Mouse (Mus musculus): ENCODE data around the gene Slc4a1ap. TPM values are rescaled to one million over a fixed set of nuclear protein-coding genes. Genes with fewer than 3 reads are reported as not detected.
"Not testable (repeated sequence)": the region's sequence is repeated elsewhere in the genome, so short reads cannot be mapped to it uniquely, and the experiment has no call there.

The Slc4a1ap gene
- polyA plus RNA-seq, 1 experiment = 26.0 TPM

DNA sequence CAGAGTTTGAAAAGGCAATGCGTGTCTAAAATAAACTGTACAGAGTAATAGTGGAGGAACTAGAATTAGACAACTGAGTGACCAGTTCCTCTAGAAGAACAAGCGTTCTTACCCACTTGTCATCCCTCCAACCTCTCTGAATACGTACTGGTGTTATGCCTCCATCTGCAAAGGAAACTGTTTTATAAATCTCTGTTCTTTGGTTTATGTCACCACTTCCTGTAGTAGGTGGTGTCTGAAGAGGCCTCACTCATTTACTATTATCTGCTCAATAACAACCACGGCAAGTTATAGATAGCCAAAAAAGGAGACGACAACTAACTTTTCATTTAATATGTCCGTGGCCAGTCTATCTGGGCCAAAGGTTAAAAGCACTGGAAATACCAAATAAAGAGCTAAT, 6.2 kb upstream of the Slc4a1ap start:
- no peak for TF ChIP-seq CTCF (IDR thresholded peaks at IDR 0.05; ENCODE audit: extremely low read depth, insufficient read depth, low read length)
- no peak for TF ChIP-seq POLR2A (IDR thresholded peaks at IDR 0.05; ENCODE audit: extremely low read depth, insufficient read depth, low read length)
- Histone ChIP-seq H3K27ac (ENCODE audit: insufficient read depth, low read length) (no peak overlapping the region), H3K4me3 (ENCODE audit: insufficient read depth, low read length) (no peak overlapping the region), H3K4me1 (ENCODE audit: control insufficient read depth, insufficient read depth, low read length) (peaks cover under 1% of the 10 kb centered on the region; the same call in 1 of the 2 replicates)

DNA sequence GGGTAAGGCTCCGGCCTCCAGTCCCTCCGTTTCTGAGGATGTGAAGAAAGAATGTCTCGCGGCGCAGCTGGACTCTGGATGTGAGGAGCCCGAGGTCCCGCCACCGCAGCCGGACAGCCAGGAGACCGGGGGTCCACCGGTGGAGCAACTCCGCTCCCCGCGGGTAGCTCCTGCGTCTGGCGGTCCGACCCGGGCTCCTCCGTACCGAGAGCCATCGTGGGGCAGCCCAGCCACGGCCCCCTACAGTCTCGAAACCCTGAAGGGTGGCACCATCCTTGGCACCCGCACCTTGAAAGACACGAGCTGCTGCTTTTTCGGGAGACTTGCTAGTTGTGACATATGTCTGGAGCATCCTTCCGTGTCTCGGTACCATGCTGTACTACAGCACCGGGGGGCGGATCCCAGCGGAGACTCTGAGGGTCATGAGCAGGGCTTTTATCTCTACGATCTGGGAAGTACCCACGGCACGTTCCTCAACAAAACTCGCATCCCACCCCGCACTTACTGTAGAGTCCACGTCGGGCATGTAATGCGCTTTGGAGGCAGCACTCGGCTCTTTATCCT, 404 bp downstream of the Slc4a1ap start:
- H3K4me1 ChIP-seq (ENCODE audit: control insufficient read depth, insufficient read depth, low read length) = peaks cover 7% of the 10 kb centered on the region
- H3K4me3 ChIP-seq (ENCODE audit: insufficient read depth, low read length) = peak overlapping the region; percentile 61
- H3K27ac ChIP-seq (ENCODE audit: insufficient read depth, low read length) = no peak overlapping the region
- TF ChIP-seq POLR2A (IDR thresholded peaks at IDR 0.05; ENCODE audit: extremely low read depth, insufficient read depth, low read length) (no peak), CTCF (IDR thresholded peaks at IDR 0.05; ENCODE audit: extremely low read depth, insufficient read depth, low read length) (no peak)

DNA sequence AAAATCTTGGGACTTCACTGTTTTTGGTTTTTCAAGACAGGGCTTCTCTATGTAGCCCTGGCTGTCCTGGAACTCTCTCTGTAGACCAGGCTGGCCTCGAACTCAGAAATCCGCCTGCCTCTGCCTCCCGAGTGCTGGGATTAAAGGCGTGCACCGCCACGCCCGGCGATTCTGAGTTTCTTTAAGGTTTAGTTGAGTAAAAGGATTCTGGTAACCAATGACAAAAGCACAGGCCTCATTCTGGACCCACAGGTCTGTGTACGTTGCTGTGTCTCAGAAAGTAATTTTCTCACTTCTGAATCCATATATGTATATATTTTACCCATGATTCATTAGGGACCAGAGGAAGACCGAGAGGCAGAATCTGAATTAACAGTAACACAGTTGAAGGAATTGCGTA, 912 bp downstream of the Slc4a1ap start, which contains the start of gene Supt7l:
Supt7l (minus strand) TSS at position 101 of the 400 bp plus-strand sequence.
- not testable (repeated sequence) for H3K4me1 ChIP-seq (ENCODE audit: control insufficient read depth, insufficient read depth, low read length)
- Histone ChIP-seq H3K4me3 (ENCODE audit: insufficient read depth, low read length) (peak within 1 kb of the TSS; percentile 61), H3K27ac (ENCODE audit: insufficient read depth, low read length) (peak within 1 kb of the TSS; percentile 68; the same call in 1 of the 2 replicates)

DNA sequence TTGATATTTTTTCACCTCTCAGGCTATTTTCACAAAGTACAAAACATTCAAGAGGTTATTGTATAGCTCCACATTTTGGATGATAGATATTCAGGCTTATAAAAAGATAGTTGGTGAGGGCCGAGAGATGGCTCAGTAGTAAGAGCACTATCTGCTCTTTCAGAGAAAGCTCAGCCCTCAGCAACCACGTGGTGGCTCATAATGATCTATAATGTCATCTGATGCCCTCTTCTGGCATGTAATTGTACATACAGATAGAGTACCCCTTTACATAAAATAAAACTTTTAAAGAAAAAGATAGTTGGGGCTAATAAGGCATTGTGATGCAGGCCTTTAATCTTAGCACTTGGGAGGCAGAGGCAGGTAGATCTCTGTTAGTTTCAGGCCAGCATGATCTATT, 1.8 kb downstream of the Slc4a1ap start:
- Histone ChIP-seq H3K4me3 (ENCODE audit: insufficient read depth, low read length) (no peak overlapping the region; the same call in 1 of the 2 replicates), H3K27ac (ENCODE audit: insufficient read depth, low read length) (no peak overlapping the region), H3K4me1 (ENCODE audit: control insufficient read depth, insufficient read depth, low read length) (peaks cover 7% of the 10 kb centered on the region)
- TF ChIP-seq POLR2A (IDR thresholded peaks at IDR 0.05; ENCODE audit: extremely low read depth, insufficient read depth, low read length) = no peak
- no peak for TF ChIP-seq CTCF (IDR thresholded peaks at IDR 0.05; ENCODE audit: extremely low read depth, insufficient read depth, low read length)

DNA sequence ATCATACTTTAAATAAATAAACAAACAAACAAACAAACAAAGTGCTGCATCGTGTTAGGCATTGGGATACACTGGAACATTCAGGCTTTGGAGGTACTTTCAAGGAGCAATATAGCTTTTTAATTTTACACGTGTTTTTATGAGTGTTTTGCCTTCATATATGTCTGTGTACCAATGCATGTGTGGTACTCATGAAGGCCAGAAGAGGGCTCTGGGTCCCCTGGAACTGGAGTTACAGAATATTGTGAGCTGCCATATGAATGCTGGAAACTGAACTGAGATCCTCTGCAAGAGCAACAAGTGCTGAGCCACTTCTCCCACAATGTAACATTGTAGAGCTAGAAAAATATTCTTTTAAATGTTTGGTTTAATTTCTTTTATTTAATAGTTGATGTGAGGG, 8.4 kb downstream of the Slc4a1ap start:
- H3K4me1 ChIP-seq (ENCODE audit: control insufficient read depth, insufficient read depth, low read length) = no peaks in the 10 kb centered on the region
- TF ChIP-seq POLR2A (IDR thresholded peaks at IDR 0.05; ENCODE audit: extremely low read depth, insufficient read depth, low read length) (no peak), CTCF (IDR thresholded peaks at IDR 0.05; ENCODE audit: extremely low read depth, insufficient read depth, low read length) (no peak)
- no peak overlapping the region for H3K4me3 ChIP-seq (ENCODE audit: insufficient read depth, low read length)
- no peak overlapping the region for H3K27ac ChIP-seq (ENCODE audit: insufficient read depth, low read length)

DNA sequence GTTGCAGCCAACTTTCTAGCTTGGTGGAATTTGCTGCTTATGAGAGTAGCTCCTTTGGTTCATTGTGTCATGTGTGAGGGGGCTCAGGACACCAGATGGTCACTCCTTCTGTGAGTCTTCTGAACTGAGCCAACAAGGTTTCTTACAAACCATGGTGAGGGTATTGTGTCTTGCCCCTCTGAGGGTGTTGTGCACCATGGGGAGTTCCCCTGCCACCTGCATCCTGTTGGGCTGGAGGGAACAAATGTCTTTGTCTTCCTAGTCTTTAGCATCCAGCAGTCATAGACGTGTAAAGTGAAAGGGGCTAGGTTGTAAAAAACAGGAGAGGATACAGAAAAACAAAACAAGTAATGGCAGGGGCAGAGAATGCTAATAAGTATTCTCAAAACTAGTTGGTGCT, 32.6 kb downstream of the Slc4a1ap start:
- no peak overlapping the region for H3K4me3 ChIP-seq (ENCODE audit: insufficient read depth, low read length)
- peaks cover 4% of the 10 kb centered on the region for H3K4me1 ChIP-seq (ENCODE audit: control insufficient read depth, insufficient read depth, low read length)
- TF ChIP-seq CTCF (IDR thresholded peaks at IDR 0.05; ENCODE audit: extremely low read depth, insufficient read depth, low read length) (no peak), POLR2A (IDR thresholded peaks at IDR 0.05; ENCODE audit: extremely low read depth, insufficient read depth, low read length) (no peak)
- H3K27ac ChIP-seq (ENCODE audit: insufficient read depth, low read length) = no peak overlapping the region

DNA sequence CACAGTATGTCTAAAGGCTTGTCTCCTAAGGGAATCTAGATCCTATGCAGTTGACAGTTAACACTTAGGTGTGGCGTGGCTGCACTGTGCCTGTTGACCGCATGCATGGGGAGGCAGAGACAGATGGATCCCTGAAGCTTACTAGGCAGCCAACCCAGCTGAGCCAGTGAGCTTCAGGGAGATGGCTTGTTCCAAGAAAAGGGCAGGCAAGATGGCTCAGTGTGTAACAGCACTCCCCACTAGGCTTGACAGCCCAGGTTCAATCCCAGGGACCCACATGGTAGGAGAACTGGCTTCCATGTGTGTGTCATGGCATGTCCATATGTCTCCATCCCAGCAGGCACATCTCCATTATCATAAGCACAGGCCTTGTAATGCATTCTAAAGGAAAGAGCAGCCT, 33.6 kb downstream of the Slc4a1ap start:
- no peak for TF ChIP-seq POLR2A (IDR thresholded peaks at IDR 0.05; ENCODE audit: extremely low read depth, insufficient read depth, low read length)
- TF ChIP-seq CTCF (IDR thresholded peaks at IDR 0.05; ENCODE audit: extremely low read depth, insufficient read depth, low read length) = no peak

DNA sequence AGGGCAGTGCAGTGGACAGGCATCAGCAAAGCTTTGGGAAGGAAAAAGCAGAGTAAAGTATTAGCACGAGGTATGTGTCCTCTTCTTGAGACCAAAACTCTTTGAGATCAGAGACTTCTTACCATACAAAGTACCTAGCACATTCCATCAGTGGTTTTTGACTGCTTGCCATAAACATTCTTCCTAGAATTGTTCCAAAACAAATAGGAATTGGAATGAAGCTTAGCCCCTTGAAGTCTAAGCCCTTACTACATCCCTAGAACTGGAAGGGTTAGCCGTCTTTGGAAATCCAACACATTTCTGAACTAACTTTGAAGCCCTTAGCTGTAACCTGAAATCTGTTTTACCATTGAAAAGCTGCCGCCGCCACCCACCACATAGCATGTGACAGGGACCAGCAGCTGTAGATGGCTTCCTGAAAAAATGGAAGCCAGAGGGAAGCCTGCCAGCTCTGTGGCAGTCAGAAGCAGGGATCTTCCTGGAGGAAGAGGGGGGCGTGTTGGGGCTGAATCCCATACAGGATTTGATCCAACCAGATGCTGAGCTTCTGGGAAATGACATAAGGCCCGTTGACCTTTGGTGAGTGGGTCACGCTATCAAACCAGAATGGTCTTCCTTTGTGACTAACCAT, 35.4 kb downstream of the Slc4a1ap start:
- H3K27ac ChIP-seq (ENCODE audit: insufficient read depth, low read length) = no peak overlapping the region
- H3K4me1 ChIP-seq (ENCODE audit: control insufficient read depth, insufficient read depth, low read length) = peaks cover 6% of the 10 kb centered on the region
- TF ChIP-seq POLR2A (IDR thresholded peaks at IDR 0.05; ENCODE audit: extremely low read depth, insufficient read depth, low read length) = no peak
- TF ChIP-seq CTCF (IDR thresholded peaks at IDR 0.05; ENCODE audit: extremely low read depth, insufficient read depth, low read length) = no peak
- no peak overlapping the region for H3K4me3 ChIP-seq (ENCODE audit: insufficient read depth, low read length)

More for the DNA sequence above, 33.6 kb downstream of the Slc4a1ap start:
- peaks cover 6% of the 10 kb centered on the region for H3K4me1 ChIP-seq (ENCODE audit: control insufficient read depth, insufficient read depth, low read length)
- H3K27ac ChIP-seq (ENCODE audit: insufficient read depth, low read length) = no peak overlapping the region
- no peak overlapping the region for H3K4me3 ChIP-seq (ENCODE audit: insufficient read depth, low read length)

DNA sequence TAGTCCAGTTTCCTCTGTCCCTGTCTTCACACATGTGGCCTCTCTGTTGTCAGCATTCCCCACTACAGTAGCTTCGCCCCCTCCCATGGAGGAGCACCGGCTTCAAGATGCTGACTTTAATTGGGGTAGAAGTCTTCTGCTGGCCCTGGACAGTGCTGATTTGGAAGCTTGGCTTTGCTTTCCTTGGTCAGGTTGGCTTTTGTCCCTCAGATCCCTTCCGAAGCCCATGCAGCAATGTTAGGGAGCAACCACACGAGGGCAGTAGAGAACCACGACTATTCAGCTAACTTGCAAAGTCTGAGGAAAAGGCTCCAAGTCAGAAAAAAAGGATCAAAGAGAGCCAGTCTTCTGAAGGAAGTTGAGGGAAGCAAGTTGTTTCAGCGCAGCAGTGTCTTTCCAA, 36.7 kb downstream of the Slc4a1ap start:
- TF ChIP-seq POLR2A (IDR thresholded peaks at IDR 0.05; ENCODE audit: extremely low read depth, insufficient read depth, low read length) = no peak
- peak; percentile 96 for TF ChIP-seq CTCF (IDR thresholded peaks at IDR 0.05; ENCODE audit: extremely low read depth, insufficient read depth, low read length)
- no peak overlapping the region for H3K4me3 ChIP-seq (ENCODE audit: insufficient read depth, low read length)
- peaks cover 6% of the 10 kb centered on the region for H3K4me1 ChIP-seq (ENCODE audit: control insufficient read depth, insufficient read depth, low read length)
- no peak overlapping the region for H3K27ac ChIP-seq (ENCODE audit: insufficient read depth, low read length)

DNA sequence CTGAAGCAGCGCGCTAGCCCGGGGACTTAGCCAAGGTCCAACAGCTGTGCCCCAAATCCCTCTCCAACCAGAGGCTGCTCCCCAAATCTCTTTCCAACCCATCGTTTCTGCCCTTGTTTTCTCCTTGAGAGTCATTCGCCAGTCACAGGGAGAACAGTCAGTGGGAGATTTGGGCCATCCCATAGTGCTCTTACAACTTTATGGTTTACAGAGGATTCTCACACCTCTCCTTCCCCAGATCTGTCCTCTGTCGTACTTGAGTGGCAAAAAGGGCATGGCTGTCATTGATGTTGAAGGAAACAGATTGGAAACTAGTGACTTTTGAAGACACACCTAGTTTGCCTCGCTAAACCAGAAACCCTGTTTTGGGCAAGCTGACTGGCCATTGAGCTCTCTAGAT, 37.1 kb downstream of the Slc4a1ap start:
- H3K4me1 ChIP-seq (ENCODE audit: control insufficient read depth, insufficient read depth, low read length) = peaks cover 6% of the 10 kb centered on the region
- no peak for TF ChIP-seq CTCF (IDR thresholded peaks at IDR 0.05; ENCODE audit: extremely low read depth, insufficient read depth, low read length)
- TF ChIP-seq POLR2A (IDR thresholded peaks at IDR 0.05; ENCODE audit: extremely low read depth, insufficient read depth, low read length) = no peak
- H3K4me3 ChIP-seq (ENCODE audit: insufficient read depth, low read length) = no peak overlapping the region
- H3K27ac ChIP-seq (ENCODE audit: insufficient read depth, low read length) = no peak overlapping the region
